Mouse (Mus musculus): ENCODE results near the gene Ttc21a.

GRCm38 (mm10) chr9:120009871-120010270, 72.5 kb downstream of the Ttc21a start:
- TF ChIP-seq CTCF (IDR thresholded peaks at IDR 0.05; ENCODE audit: insufficient read depth, low read length) = no peak
- TF ChIP-seq POLR2A (IDR thresholded peaks at IDR 0.05; ENCODE audit: borderline replicate concordance, extremely low read depth, low read depth, low read length) = no peak
